8 mouse cellular contexts compared by ENCODE assay signal in genomic region chr7:109139405-109139804, GRCm38 (mm10). TPM values are rescaled to one million over a fixed set of nuclear protein-coding genes. Genes with fewer than 3 reads are reported as not detected.
A peak's percentile ranks its signal among the peaks of the same experiment; 100 is the strongest.
DNase-seq lines count a peak whose midpoint lies in the region; ATAC-seq and TF ChIP-seq lines count a peak whose summit lies in the region.

No protein-coding gene starts in this region.

- no peaks in the 10 kb centered on the region for H3K27me3 ChIP-seq in hindbrain, postnatal 0 days (ENCODE audit: insufficient read depth, low read length)

- H3K27ac ChIP-seq in hindbrain, postnatal 0 days: no peak overlapping the region

- peak; percentile 95 for TF ChIP-seq CTCF in hindbrain, postnatal 0 days (IDR thresholded peaks at IDR 0.05; ENCODE audit: low read depth)

- DNase-seq in R1 (ENCODE audit: low read depth, low spot score): peak; percentile 87
- peak; percentile 93 to 96 for DNase-seq in cerebellum, postnatal 14 days
- peak; percentile 88 for DNase-seq in gastrocnemius, adult 18-20 months (ENCODE audit: low spot score)
- DNase-seq in hindbrain, postnatal 0 days (ENCODE audit: low spot score): peak; percentile 95
- DNase-seq in left cerebral cortex, adult 18-20 months (ENCODE audit: low spot score in 2 of 2): peak; percentile 87 to 93
- DNase-seq in lung, postnatal 4 days: peak; percentile 75 to 86
- peak; percentile 91 for DNase-seq in right cerebral cortex, postnatal 14 days
- DNase-seq in urinary bladder, postnatal 25 days (ENCODE audit: low spot score): peak; percentile 81

- H3K4me3 ChIP-seq in hindbrain, postnatal 0 days (ENCODE audit: low read length): no peak overlapping the region

- peaks cover 18% of the 10 kb centered on the region for H3K4me1 ChIP-seq in hindbrain, postnatal 0 days (ENCODE audit: insufficient read depth, low read length)

- 17% methylated on average over 3 of the region's 3 CpGs for WGBS in hindbrain, postnatal 0 days

- no peak overlapping the region for H3K9ac ChIP-seq in hindbrain, postnatal 0 days (replicated peaks; ENCODE audit: low read length)

- ATAC-seq in hindbrain, postnatal 0 days: peak; percentile 80

- no peaks in the 10 kb centered on the region for H3K36me3 ChIP-seq in hindbrain, postnatal 0 days (ENCODE audit: insufficient read depth, low read length)

- H3K9me3 ChIP-seq in hindbrain, postnatal 0 days (ENCODE audit: low read length): no peaks in the 10 kb centered on the region

- H3K4me2 ChIP-seq in hindbrain, postnatal 0 days (ENCODE audit: low read depth, low read length): no peak overlapping the region

RNA-seq across cellular contexts. Expression of gene Lmo1, which starts 35.6 kb away (rescaled TPM):
- 1 to 10 TPM; 1.9 to 2.7 TPM for total RNA-seq in gastrocnemius, adult 18-20 months (2021)
- total RNA-seq in hindbrain, postnatal 0 days (2014; rRNA removed): 53.0 and 83.8 TPM in 2 replicates
- 45.5 and 48.4 TPM in 2 replicates for polyA plus RNA-seq in hindbrain, postnatal 0 days (2015; fragmentation: Nextera tagmentation; extraction: Ambion mirVana)
- 10 to 100 TPM; 11.5 to 14.4 TPM for total RNA-seq in left cerebral cortex, adult 18-20 months (2021)

RNA-seq across cellular contexts. Expression of gene Ric3, which starts 56.3 kb away (rescaled TPM):
- total RNA-seq in gastrocnemius, adult 18-20 months (2021): 1 to 10 TPM; 2.7 to 2.8 TPM
- 33.8 and 41.9 TPM in 2 replicates for total RNA-seq in hindbrain, postnatal 0 days (2014; rRNA removed)
- 40.0 and 41.0 TPM in 2 replicates for polyA plus RNA-seq in hindbrain, postnatal 0 days (2015; fragmentation: Nextera tagmentation; extraction: Ambion mirVana)
- total RNA-seq in left cerebral cortex, adult 18-20 months (2021): 10 to 100 TPM; 61.5 to 65.4 TPM
